Mouse (Mus musculus): Measurements from ENCODE around the gene Stim2.

GRCm38 (mm10) chr5:54073291-54073690, 75.0 kb downstream of the Stim2 start:
- TF ChIP-seq CTCF (IDR thresholded peaks at IDR 0.05; ENCODE audit: control insufficient read depth, insufficient read depth, insufficient read length) (no peak), FOSL1 (IDR thresholded peaks at IDR 0.05; ENCODE audit: insufficient read depth, low read length, poor library complexity, severe bottlenecking) (no peak), USF1 (IDR thresholded peaks at IDR 0.05; ENCODE audit: low read depth) (no peak)

Measured in C2C12 (cell line).